Mouse (Mus musculus) embryo, embryonic 10.5 days (tissue): Measurements from ENCODE around the gene Cdc25b.
A peak's percentile ranks its signal among the peaks of the same experiment; 100 is the strongest.

Experiments
- DNase-seq: peaks from one replicate; pipeline ENCODE4 v3.0.0-alpha.2; 2015; ENCODE audit warnings: low spot score

The Cdc25b gene

DNA sequence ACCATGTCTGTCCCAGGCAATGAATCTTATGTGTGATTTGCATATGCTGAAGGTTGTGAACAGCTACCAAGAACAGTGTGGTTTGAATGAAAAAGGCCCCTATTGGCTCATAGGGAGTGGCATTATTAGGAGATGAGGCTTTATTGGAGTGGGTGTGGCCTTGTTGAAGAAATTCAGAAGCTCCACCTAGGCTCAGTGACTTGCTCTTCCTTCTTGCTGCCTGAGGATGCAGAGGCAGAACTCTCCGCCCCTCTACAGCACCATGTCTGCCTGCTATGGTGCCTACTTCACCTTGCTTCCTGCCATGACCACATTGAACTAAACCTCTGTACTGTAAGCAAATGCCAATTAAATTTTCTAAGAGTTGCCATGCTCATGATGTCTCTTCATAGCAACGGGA, 45.8 kb downstream of the Cdc25b start:
- DNase-seq = no peak

DNA sequence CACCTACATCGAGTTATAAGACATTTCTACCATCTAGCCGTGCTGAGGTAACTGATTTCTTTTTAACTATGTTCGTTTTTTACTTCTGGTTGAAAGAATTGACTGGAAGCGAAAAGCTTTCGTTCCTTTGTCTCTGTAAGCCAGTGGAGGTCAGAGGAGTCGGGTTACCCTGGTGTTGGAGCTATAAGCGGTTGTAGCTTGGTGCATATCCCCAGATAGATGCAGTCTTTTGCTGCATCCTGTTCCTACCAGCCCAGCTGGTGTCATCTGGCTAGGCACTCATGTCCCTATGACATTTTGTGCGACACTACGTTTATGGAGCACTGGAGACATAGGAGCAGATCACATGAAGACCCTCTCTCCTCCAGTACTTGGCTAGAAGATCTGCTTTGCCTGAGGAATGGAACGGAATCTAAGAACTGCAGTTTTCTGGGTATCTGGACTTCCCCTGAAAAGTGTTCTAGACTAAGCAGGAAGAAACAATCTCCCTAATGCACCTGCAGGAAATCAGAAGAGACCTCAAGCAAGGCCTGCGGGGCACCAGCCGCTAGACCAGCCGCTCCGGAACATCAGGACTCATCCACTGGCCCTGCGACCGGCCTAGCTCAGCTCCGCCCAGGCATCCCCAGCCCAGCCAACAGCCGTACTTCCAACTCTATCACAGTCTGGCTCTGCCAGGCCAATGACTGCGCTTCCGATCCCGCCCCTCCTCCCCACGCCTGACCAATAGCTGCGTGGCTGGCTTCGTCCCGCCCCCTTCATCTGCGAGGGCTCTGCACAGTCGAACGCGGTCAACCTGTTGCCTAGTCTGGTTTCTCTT, 46.8 kb downstream of the Cdc25b start, which contains the start of gene Mavs:
Gene Mavs (plus strand): TSS at position 757 of the 820 bp plus-strand sequence.
- DNase-seq = peak; percentile 96

DNA sequence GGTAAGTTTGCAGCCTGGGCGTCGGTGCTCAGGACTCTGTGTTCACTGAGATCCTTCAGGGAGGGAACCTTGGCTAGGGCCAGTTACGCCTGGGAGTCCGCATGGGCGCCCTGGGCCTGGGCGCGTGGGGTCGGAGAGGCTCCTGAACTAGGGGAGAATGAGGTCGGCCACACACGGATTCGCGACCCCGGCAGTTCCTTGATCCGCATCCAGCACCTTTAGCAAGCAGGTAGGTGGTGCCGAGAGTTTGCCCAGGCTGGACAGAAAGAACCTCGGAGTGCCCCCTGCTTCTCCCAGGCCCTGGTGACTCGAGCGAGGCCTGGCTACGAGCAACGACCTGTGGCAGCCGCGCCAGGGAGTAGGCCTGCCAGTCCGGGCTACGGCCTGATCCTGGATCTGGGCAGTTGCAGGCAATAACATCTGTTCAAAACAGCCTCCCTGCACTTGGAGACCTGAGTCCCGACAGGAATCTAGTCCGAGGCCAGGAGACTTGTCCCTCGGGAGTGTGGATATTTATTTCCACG, 47.4 kb downstream of the Cdc25b start:
- DNase-seq = peak; percentile 32

DNA sequence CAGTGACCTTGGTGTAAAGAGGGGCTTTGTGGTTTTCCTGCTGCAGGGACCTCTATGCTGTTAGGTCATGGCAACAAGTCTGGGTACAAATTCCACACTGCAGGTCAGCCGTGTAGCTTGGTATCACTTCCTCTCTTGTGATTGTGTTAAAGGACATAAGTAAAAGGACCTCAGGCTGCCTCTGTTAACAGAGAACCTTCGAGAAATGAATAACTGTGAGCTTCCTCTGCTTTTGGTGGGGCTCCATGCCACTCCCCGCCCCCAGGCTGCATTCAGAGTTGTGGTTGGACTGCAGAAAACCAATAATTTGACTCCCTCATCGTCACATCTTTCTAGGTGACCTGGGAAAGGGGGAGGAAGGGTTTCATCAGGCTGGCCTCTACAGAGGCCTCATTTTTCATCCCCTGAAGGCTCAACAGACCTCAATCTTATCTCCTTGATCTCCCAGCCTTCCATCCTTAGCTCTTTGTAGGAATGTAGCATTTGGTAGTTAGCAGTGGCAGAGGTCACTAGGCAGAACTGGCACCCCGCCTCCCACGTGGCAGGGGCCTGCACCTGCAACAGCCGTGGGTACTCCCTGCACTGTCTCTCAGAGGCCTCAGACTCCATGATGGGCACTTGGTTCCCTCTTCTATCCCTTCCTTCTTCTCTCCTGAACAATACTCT, 48.4 kb downstream of the Cdc25b start:
- DNase-seq = no peak

DNA sequence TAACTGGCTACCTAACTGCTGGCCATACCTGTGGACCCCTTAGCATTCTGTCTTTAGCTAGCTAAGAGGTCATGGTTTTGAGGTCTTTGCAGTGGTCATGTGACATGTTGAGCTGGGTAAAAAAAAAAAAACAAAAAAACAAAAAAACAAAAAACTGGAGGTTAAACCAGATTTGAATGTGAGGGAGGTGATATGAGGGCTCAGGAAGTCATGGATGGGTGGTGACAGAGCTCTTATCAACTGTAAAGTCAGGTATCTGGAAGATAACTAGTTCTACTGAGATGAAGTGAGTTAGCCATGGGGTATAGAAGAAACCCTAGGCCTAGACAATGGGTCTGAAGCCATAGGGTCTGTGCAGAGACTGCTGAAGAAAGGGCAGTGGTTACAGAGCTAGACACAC, 55.4 kb downstream of the Cdc25b start:
- DNase-seq = no peak

DNA sequence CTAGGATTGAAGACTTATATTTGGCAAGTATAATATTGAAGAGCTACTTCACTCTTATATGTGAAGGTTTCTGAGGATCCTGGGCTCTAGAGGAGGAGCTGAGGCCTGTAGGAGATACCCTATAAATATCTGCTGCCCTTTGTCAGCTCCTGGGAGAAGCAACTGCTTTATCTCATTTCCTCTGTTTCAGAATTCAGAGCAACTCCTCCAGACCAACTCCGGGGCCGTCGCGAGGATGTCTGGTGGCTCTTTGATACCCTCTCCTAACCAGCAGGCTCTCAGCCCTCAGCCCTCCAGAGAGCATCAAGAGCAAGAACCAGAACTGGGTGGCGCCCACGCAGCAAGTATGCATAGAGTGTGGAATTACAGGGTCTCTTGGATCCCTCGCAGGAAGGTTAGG, 56.2 kb downstream of the Cdc25b start:
- no peak for DNase-seq
